Mouse (Mus musculus): ENCODE results near the gene Cav3. TPM values are rescaled to one million over a fixed set of nuclear protein-coding genes. Genes with fewer than 3 reads are reported as not detected.

Gene Cav3
- polyA plus RNA-seq, 1 experiment from 2014 or later, result not detected

GRCm38 (mm10) chr6:112517572-112517971 lies 58.3 kb downstream of the Cav3 start:
- no peak overlapping the region for H3K9ac ChIP-seq (ENCODE audit: low read length)
- H3K4me1 ChIP-seq (replicated peaks; ENCODE audit: control insufficient read depth, insufficient read depth, low read length), result peaks cover 10% of the 10 kb centered on the region
- no peak overlapping the region for H3K4me2 ChIP-seq (ENCODE audit: low read depth, low read length, severe bottlenecking)
- WGBS, result 73% methylated on average over 3 of the region's 3 CpGs
- no peak overlapping the region for H3K4me3 ChIP-seq (ENCODE audit: low read depth, low read length)
- H3K9me3 ChIP-seq (ENCODE audit: control insufficient read depth, low read length), result no peaks in the 10 kb centered on the region
- no peak overlapping the region for H3K27ac ChIP-seq (ENCODE audit: low read depth, low read length)
- no peaks in the 10 kb centered on the region for H3K27me3 ChIP-seq (ENCODE audit: control insufficient read depth, insufficient read depth, low read length)
- DNase-seq (ENCODE audit: low spot score) (no peak), ATAC-seq (replicated peaks; ENCODE audit: low FRiP score) (no peak)
- no peaks in the 10 kb centered on the region for H3K36me3 ChIP-seq (ENCODE audit: control insufficient read depth, insufficient read depth, low read length)

- H3K9me3 ChIP-seq (ENCODE audit: control insufficient read depth, low read length), result no peaks in the 10 kb centered on the region
- no peak overlapping the region for H3K27ac ChIP-seq (ENCODE audit: low read depth, low read length)
- H3K4me1 ChIP-seq (replicated peaks; ENCODE audit: control insufficient read depth, insufficient read depth, low read length), result peaks cover 10% of the 10 kb centered on the region
- DNase-seq (ENCODE audit: low spot score) (no peak), ATAC-seq (replicated peaks; ENCODE audit: low FRiP score) (no peak)
- H3K9ac ChIP-seq (ENCODE audit: low read length), result no peak overlapping the region
- no peak overlapping the region for H3K4me3 ChIP-seq (ENCODE audit: low read depth, low read length)
- no peaks in the 10 kb centered on the region for H3K36me3 ChIP-seq (ENCODE audit: control insufficient read depth, insufficient read depth, low read length)
- H3K4me2 ChIP-seq (ENCODE audit: low read depth, low read length, severe bottlenecking), result no peak overlapping the region
- 80% methylated on average over 3 of the region's 3 CpGs for WGBS
- H3K27me3 ChIP-seq (ENCODE audit: control insufficient read depth, insufficient read depth, low read length), result no peaks in the 10 kb centered on the region
Measured at GRCm38 (mm10) chr6:112517991-112518390, 58.7 kb downstream of the Cav3 start.

Other genes with a start within 250 kb of the Cav3 start
- gene Lmcd1, start 185.7 kb upstream of the Cav3 start, polyA plus RNA-seq (2014; fragmentation: Nextera tagmentation; extraction: Ambion mirVana), result 3.4 and 3.9 TPM in 2 replicates
- 0.33 TPM in 1 of 2 replicates, not detected in the other for gene Ssu2, start 71.5 kb upstream of the Cav3 start, polyA plus RNA-seq (2014; fragmentation: Nextera tagmentation; extraction: Ambion mirVana)
- gene Oxtr, start 30.4 kb downstream of the Cav3 start, polyA plus RNA-seq (2014; fragmentation: Nextera tagmentation; extraction: Ambion mirVana), result 0.12 and 0.13 TPM in 2 replicates
- gene Rad18, start 237.2 kb downstream of the Cav3 start, polyA plus RNA-seq (2014; fragmentation: Nextera tagmentation; extraction: Ambion mirVana), result 47.5 and 54.1 TPM in 2 replicates